Mouse (Mus musculus) liver, embryonic 14.5 days (tissue): Measurements from ENCODE around the gene Gm10073.

Experiments
- CTCF ChIP-seq: IDR thresholded peaks from 2 replicates; pipeline ENCODE4 v1.5.1; 2016; ENCODE audit warnings: antibody characterized with exemption, low read depth, control low read depth
- EP300 ChIP-seq: IDR thresholded peaks from 2 replicates; pipeline ENCODE4 v1.6.1; 2016; ENCODE audit warnings: antibody characterized with exemption, low read depth

GRCm38 (mm10) chr8:106606601-106607145, 33.4 kb upstream of the Gm10073 start:
- TF ChIP-seq CTCF (no peak), EP300 (no peak)
